Mouse (Mus musculus): ENCODE measurements around the gene Map7.

- TF ChIP-seq POLR2A (IDR thresholded peaks at IDR 0.05; ENCODE audit: control insufficient read depth, low read depth, low read length), result no peak
- no peak for TF ChIP-seq CTCF (IDR thresholded peaks at IDR 0.05; ENCODE audit: control insufficient read depth, insufficient read depth, insufficient replicate concordance, low read depth, low read length)
Observed at GRCm38 (mm10) chr10:20178807-20179605, 30.7 kb downstream of the Map7 start.
